Mouse (Mus musculus) T-helper 17 cell (primary cell): Measurements from ENCODE around the gene 5530401A14Rik.

Experiments used
- in situ Hi-C, 2 experiments: fragments of 300-600 bp; cut with MboI, MseI; formaldehyde crosslinking; loops; 1 replicate in 1 of 2; 2 replicates in 1 of 2; pipeline ENCODE4 v1.15.1; 2025; ENCODE audit warnings: high pct_unique_total_duplicates in 2 of 2

The 5530401A14Rik gene

DNA sequence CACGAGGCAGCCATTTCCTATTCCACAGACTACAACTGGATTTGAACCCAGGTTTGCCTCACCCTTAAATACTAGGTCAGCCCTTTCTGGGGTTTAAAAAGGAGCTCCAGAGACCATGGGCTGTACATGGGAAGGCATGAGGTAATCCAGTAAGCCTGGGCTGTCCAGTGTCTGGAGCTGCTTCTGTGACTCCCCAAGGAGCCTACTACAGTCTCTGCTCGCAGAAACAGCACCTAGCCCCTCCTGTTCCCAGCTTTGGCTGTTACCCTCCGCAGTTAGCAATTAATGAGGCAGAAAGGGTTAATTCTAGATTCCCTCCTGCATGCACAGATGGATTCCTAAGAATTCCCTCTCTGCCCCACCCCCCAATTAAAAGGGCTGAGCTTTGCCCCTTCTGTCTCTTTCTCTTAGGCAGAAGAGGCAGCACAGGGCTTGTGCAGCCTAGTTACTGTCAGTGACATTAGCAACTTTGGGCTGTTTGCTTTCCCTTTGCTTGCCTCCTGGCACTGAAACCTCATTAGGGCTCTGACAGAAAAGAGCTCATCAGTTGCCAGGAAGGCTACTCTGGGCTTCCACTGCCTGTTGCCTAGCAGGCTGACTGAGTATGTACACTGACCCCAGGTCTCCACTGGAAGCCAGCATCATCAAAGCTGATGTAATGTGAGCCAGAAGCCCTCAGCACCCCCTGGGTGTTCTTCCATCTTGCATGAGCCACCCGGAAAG, at the start of gene 5530401A14Rik:
TSS of gene 5530401A14Rik (plus strand) at position 424 of the 723 bp plus-strand sequence.
- in situ Hi-C loops: no loop called here

GRCm38 (mm10) chr11:81814816-81815215, 45.7 kb upstream of the 5530401A14Rik start:
- in situ Hi-C loops: no loop called here

GRCm38 (mm10) chr11:81816531-81816930, 43.9 kb upstream of the 5530401A14Rik start:
- in situ Hi-C loops: no loop called here

GRCm38 (mm10) chr11:81832381-81832780, 28.1 kb upstream of the 5530401A14Rik start:
- in situ Hi-C loops: no loop called here

DNA sequence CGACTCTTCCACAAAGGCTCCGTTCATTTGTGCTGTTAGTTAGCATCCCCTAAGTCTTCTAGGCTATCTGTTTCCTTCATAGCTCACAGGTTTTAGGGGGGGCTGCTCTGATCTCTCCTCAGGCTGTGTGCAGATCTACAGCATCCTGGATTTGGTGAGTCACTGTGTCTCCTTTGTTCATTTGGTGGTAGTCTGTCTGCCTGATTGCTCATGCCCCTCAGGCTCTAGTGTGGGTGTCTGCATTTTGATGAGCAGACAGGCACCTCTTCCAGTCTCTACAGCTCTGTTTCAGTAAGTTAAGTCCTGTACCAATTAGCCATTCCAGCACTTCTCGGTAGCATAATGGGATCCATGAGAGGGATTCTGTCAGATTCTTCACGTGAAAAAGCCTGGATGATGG, 22.0 kb upstream of the 5530401A14Rik start:
- in situ Hi-C loops: no loop called here

GRCm38 (mm10) chr11:81841001-81841400, 19.5 kb upstream of the 5530401A14Rik start:
- in situ Hi-C loops: no loop called here

DNA sequence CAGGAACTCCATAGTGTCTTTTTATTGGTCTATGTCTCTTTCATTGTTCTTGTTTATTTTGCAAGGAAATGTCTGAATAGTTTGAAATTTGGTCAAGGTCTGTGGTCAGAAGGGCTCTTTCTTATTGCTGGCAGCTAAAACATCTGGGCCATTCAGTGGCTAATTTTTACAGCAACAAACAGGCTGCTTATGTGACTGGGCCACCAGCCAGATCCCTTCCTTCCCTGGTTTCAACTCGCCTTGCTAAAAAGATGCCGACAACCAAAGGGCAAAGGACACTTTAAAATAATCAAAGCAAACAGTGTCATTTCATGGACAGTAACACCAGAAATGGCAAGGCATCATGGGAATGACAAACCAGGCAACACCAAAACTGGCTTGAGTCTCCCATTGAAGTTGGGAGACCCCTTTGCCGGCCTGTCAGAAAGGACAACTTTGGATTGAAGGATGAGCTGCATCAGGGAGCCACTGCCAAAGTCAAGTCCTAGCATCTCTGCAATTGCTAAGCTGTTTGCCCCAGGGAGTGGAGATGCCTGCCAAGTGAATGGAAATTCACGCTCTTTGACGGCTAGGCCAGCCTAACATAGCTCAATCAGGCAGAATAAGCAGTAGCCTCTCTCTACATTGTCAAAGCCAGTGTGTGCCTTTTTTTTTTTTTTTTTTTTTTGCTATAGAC, 15.3 kb upstream of the 5530401A14Rik start:
- in situ Hi-C loops: no loop called here

DNA sequence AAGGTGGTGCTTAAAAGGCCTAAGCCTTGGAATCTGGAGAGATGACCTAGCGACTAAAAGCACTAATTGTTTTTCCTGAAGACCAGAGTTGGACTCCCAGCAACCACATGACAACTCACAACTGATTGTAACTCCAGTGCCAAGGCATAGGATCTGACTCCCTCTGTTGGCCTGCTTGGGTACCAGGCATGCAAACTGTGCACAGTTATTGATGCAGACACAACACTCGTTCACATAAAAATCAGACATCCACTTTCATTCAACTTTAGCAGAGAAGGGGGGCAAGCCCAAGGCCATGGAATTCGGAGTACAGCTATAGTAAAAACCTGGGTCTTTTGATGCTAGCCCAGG, 14.8 kb upstream of the 5530401A14Rik start:
- in situ Hi-C loops: no loop called here

- in situ Hi-C loops: no loop called here
Measured at GRCm38 (mm10) chr11:81847773-81848490, 12.5 kb upstream of the 5530401A14Rik start.

DNA sequence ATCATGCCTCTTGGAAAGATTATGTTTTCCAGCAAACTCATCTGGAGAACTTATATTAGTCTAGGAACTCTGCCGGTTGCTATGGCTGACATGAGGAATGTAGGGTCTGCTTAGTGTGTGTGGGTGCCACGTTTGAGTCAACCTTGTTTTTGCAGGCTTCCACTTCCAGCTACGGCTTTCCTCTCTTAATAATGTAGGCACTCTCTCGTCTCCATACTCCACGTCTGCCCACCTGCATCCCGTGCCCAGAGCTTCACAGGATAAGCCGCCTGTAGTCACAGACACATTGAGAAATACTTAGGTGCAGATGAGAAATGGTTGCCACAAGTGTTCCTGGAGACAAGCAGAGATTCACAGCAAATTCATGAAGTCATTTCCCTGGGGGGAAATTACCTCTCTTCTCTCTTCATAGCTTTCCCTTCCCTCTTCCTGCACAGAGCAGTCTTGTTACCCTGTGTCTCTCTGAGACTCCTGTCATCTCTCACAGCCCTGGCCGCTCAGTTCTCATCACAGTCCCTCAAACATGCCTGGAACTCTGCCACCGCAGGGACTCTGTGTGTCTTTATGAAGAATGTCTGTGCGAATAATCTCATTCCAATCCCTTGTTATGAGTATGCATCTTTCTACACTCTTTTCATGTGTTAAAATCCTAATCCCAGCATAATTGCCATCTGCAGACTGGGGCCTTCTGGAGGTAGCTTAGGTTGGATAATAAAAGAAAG, 5.3 kb downstream of the 5530401A14Rik start:
- in situ Hi-C loops: no loop called here

DNA sequence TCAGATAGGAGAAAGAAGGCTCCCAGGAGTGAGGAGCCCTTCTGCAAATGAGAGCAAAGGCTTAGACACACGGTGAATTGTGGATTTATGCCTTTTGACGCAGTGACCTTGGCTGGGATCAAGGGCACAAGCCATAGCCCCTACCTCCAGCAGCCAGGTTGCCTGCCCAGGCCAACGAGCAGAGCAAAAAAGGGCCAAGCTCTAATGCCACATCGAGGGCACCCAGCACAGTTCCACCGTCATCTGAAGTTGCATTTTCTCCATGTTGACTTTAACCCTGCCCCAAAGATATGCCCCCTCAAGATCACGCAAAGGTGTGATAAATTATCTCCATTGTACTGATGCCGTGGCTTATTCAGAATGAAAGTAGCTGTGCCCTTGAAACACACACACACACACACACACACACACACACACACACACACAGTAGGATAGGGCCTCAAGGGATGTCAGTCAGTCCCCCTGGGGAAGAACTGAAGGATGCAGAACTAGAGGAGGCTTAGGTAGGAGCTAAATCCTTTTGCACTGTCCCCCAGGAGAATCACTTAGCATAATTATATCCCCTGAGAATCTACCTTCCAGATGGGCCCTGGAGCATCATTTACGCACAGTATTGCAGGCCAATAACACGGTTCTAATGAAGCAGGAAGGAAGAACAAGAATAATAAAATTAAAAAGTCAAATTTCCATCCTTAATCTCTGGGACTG, 11.2 kb downstream of the 5530401A14Rik start:
- in situ Hi-C loops: no loop called here

- in situ Hi-C loops: no loop called here
Measured at GRCm38 (mm10) chr11:81896511-81896910, 36.0 kb downstream of the 5530401A14Rik start.

DNA sequence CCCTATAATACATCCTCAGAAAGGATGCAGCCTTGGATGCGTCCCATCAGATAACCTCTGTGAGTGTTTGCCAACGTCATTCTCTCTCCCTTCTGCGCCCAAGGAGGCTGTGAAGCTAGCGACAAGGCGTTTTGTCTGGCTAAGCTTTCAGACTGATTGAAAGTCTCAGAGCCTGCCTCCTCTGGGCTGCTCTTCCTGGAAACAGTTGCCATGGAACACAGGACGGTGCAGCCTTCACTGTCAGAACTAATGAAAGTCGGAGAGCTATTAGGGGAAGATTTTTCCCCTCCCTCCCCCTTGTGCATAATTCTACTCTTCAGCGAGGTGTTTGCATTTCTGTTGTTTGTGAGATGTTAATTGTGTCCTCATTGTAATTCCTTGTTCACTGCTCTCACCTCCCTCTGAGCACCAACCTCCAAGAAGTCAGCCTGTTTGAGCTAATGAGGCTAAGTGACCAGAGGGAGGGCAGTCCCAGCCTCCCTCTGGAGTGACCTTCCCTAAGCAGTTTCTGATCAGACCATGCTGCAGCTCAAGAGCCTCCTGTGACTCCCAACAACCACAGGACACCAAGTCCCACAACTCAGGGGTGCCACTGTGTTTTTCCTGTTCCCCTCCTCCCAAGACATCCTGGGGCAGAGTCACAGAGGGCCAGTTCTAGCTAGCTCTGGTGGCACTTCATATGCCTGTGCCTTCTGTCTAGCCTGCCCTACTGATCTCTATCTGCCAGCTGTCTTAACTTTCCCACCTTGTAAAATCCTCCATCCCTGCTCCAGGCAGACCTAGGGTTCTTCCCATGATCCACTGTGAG, 37.3 kb downstream of the 5530401A14Rik start:
- in situ Hi-C loops: no loop called here

- in situ Hi-C loops: no loop called here
Measured at GRCm38 (mm10) chr11:81902318-81902717, 41.8 kb downstream of the 5530401A14Rik start.

DNA sequence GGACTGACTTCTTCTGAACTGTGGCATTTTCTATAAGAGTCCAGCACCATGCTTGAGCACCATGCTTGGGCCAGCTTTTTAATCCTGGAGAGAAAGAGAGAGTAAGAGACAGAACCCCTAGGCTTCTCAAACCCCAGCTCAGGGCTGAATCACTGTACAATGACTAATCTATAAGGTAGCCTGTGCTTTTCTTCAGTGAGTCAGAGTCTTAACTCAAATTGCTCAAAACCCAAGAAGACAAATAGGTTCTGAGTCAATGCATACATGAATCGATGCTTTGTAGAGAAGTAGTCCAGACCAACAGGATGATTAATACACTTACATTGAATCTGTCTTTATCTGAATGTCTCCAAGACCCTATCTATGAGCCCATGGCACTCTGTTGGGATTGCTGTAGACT, 48.3 kb downstream of the 5530401A14Rik start:
- in situ Hi-C loops: no loop called here

- in situ Hi-C loops: no loop called here
Measured at GRCm38 (mm10) chr11:81909397-81909894, 49.0 kb downstream of the 5530401A14Rik start.

DNA sequence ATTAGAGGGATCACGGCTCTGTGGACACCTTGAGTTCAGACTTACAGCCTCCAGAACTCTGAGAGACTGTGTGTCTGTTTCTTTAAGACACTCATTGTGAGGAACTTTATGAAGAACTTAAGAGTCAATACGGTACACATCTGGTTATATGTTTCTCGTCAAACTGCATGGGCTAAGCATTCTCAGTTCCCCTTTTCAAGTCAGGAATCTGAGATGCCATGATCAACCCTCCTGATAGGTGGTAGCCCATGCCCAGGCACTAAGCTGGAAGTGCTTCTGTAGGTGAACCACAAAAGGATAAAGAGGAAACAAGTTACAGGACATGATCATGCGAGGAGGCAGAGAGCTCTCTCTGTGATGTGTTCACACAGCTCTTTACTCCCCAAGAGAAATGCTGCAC, 52.6 kb downstream of the 5530401A14Rik start:
- in situ Hi-C loops: no loop called here

DNA sequence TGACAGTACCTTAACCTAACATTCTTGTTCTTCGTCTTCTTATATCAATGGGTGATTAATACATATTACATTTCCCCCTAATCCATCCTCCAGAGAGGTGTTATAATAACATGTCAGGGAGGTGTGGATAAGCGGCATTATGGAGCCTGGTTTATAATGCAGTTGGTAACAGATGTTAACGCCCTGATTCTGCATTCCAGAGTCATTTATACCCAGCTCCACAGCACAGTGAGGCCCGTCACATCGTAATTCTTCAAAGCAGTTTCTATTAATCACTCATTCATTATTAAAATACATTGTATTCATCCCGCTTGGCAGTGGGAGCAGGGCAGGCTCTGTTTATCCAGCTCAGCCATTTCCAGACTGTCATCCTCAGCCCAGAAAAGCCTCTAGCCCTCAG, 55.0 kb downstream of the 5530401A14Rik start:
- in situ Hi-C loops: no loop called here

GRCm38 (mm10) chr11:81923096-81923495, 62.6 kb downstream of the 5530401A14Rik start:
- in situ Hi-C loops: loop anchor here in 1 of 2 experiments (10.0 kb wide), 2 partner anchors 1418 to 1508 kb away; no protein-coding TSS in a partner anchor

DNA sequence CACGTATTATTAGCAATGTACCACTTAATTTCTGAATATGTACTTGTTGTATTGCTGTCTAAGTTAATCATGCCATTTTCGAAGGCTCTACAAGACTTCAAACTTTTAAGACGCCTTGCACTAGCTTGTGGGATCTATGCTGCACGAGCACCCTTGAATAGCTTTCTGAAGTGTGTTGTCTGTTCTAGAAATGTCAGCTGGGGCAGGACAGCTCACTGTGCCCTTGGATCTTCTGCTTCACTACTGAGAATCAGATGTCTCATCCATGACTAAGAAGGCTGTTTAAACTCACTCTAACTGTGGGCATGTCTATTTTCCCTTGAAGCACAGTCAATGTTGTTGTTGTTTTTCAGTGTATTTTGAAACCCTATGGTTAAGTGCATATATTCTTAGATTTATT, 63.2 kb downstream of the 5530401A14Rik start:
- in situ Hi-C loops: loop anchor here in 1 of 2 experiments (10.0 kb wide), 2 partner anchors 1419 to 1509 kb away; no protein-coding TSS in a partner anchor
